Mouse (Mus musculus) B cell, adult (primary cell): ENCODE data around the gene Mov10l1. TPM values are rescaled to one million over a fixed set of nuclear protein-coding genes. Genes with fewer than 3 reads are reported as not detected.

Experiments used
- total RNA-seq: library from RNA; stranded (reverse); gene quantifications from 4 replicates; pipeline ENCODE4 v1.2.4, GENCODE M21; 2023; ENCODE audit not compliant: inconsistent age

Mov10l1 gene
- total RNA-seq, result not detected in 4 replicates

GRCm38 (mm10) chr15:88982534-88983079 lies at the start of gene Mov10l1:
Gene Mov10l1 (plus strand): TSS chr15:88982909.

DNA sequence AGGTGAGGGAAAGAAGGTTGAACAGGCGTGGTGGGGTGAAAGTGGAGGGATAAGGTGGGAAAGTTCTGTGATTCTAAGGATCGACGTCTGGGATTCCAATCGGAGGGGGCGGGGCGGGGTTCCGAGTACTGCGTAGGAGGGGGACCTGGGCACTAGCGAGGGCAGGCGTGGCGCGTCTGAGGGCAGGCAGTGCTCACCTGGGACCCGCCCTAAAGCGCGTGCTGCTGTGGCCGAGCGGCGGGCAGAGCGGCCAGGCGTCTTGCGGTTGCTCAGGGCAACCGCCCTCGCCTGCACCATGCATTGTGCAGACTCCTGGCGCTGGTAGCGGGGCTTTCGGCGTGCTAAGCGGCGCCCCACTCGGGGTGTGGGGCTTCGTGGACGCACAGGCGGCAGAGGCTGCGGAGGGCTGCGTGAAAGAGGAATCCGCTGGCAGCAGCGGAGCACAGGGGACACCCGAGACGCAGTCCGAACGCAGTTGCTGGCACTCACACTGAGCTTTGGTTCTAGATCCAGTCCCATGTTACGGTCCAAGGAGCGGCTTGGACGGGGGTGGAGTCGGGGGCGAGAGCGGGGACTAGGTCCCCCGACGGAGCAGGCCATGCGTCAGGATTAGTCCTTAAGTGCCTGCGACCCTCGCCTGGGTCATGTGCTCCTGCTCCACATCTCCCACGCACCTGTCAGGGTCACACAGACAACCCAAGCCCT lies 28.2 kb upstream of the Mov10l1 start, which contains the start of gene Ttll8:
Gene Ttll8 (minus strand): TSS at position 51 of the 705 bp plus-strand sequence.

DNA sequence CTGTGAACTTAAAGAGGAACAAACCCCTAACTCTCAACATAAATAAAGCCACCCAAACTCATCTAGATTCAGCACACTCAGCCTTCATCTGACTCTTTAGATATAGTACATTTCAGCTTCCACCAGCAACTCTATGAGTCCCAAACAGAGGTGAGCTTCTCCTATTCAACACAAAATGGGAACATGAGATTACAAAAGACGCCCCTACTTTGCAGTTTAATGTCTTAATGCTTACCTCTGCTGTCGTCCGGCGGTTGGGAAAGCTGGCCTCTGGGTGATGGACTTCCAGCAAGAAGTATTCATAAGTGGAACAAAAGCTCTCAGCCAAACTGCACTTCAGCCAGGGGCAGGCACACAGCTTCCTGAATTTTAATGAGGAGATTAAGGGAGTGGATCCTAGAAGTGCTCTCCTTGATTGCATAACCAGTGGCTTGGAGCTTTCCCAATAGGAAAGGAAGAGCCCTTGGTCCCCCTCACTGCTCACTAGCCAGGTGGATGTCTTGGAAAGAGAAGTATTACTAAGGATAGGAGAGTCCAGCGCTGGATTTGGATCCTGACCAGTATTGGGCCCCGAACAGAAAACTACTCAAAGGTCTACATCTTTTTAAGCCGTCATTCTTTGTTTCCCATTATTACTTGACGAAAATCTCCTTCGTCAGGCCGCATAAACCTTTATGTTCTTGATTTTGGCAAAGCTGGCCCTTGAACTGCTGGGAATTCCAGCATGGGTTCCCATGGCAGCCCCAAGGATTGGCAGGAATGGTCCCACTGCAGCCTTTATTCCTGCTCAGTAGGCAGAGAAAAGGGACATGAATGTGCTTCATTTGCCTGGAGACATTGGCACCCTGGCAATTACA lies 4.2 kb upstream of the Mov10l1 start, which contains the start of gene Mlc1:
Gene Mlc1 (minus strand): TSS at position 727 of the 857 bp plus-strand sequence.

DNA sequence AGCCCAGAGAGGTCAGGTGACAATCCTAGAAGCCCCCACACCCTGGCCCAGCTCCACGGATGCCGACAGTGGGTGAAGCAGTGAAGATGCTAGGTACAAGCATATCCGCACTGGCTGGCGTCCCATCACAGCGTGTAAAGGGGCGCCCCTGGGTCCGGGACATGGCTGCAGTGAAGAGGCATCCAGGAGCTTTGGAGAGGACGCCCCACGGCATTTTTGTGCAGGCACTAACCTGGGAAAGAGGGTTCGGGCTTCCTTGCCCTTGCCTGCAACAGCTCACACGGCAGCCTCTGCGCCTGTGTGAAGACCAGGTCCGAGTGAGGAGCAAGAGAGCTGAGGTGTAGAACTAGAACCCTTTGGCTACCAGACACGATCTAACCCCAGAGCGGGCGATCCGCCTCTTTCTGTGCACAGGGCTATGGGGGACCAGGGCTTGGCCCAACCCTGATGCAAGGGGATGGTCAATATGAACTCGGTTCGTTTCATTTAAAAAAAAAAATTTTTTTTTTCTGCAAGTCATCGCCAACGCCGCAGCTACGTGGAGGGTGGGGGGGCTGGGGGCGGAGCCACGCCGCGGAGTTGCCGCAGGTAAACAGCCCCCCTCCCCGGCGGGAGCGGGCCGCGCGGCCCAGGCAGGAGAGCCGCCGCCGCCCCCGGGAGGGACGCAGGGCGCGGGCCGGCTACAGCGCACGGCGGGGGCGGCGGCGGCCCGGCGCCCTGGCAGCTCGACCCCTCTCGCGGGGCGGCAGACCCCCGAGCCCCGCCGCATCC lies 76.6 kb downstream of the Mov10l1 start, which contains the start of gene Panx2:
Gene Panx2 (plus strand): TSS at position 574 of the 771 bp plus-strand sequence.

GRCm38 (mm10) chr15:89074613-89075477 lies 92.1 kb downstream of the Mov10l1 start, which contains the start of gene Trabd:
Gene Trabd (plus strand): TSS chr15:89075124.

DNA sequence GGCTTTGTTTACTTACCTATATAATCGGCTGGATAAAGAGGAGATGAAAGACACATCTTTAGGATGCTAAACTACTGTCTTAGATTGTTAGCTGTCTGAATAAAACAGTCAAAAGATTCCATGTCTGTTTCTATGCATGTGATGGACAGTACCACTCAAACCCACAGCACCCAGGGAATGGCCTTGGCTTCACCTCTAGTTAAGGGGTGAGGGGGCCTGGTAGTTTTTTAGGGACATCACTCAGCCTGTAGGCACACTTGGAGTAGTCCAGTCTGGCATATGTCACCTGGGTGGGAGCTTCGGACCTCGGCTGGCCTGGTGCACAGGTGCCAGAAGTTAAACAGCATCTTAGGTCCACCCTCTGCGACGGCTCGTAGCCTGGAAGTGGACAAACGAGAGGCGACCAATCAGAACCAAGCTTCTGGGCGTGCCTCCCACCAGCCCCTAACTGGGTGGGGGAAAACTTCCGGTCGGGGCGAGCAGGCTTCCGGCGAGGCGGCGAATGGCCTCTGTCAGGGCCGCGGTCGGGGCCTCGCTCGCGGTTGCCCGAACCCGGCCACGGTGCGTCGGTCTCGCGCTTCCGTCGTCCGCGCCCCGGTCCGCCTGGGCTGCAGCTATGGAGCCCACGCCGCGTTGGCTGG lies 106.0 kb downstream of the Mov10l1 start, which contains the start of gene Selenoo:
Gene Selenoo (plus strand): TSS at position 478 of the 641 bp plus-strand sequence.

Other genes with a start within 250 kb of the Mov10l1 start
- gene Brd1, start 248.7 kb upstream of the Mov10l1 start, total RNA-seq, result 97.6 to 106 TPM (median 101 TPM) in 4 replicates
- gene Zbed4, start 231.2 kb upstream of the Mov10l1 start, total RNA-seq, result 27.1 to 36.7 TPM (median 31.5 TPM) in 4 replicates
- gene Alg12, start 163.6 kb upstream of the Mov10l1 start, total RNA-seq, result 18.7 to 21.8 TPM (median 19.5 TPM) in 4 replicates
- 32.0 to 50.7 TPM (median 36.5 TPM) in 4 replicates for gene Creld2, start 163.3 kb upstream of the Mov10l1 start, total RNA-seq
- gene Pim3, start 120.7 kb upstream of the Mov10l1 start, total RNA-seq, result 99.0 to 122 TPM (median 117 TPM) in 4 replicates
- gene Ttll8, start 28.5 kb upstream of the Mov10l1 start, total RNA-seq, result not detected in 4 replicates
- not detected in 4 replicates for gene Mlc1, start 3.9 kb upstream of the Mov10l1 start, total RNA-seq
- gene Panx2, start 76.8 kb downstream of the Mov10l1 start, total RNA-seq, result not detected in 4 replicates
- 52.0 to 60.0 TPM (median 55.2 TPM) in 4 replicates for gene Trabd, start 92.2 kb downstream of the Mov10l1 start, total RNA-seq
- 25.5 to 30.5 TPM (median 26.4 TPM) in 4 replicates for gene Selenoo, start 106.2 kb downstream of the Mov10l1 start, total RNA-seq
- gene Tubgcp6, start 140.2 kb downstream of the Mov10l1 start, total RNA-seq, result 49.7 to 54.4 TPM (median 51.7 TPM) in 4 replicates
- 92.4 to 97.6 TPM (median 94.4 TPM) in 4 replicates for gene Hdac10, start 145.8 kb downstream of the Mov10l1 start, total RNA-seq
- 8.8 to 11.9 TPM (median 10.5 TPM) in 4 replicates for gene Mapk12, start 157.8 kb downstream of the Mov10l1 start, total RNA-seq
- gene Mapk11, start 166.7 kb downstream of the Mov10l1 start, total RNA-seq, result 73.7 to 80.8 TPM (median 77.0 TPM) in 4 replicates
- 7.2 to 13.8 TPM (median 10.2 TPM) in 4 replicates for gene Plxnb2, start 197.9 kb downstream of the Mov10l1 start, total RNA-seq
- gene Dennd6b, start 213.6 kb downstream of the Mov10l1 start, total RNA-seq, result 26.4 to 33.2 TPM (median 31.3 TPM) in 4 replicates
- 57.9 to 61.0 TPM (median 59.6 TPM) in 4 replicates for gene Ppp6r2, start 228.6 kb downstream of the Mov10l1 start, total RNA-seq